Mouse (Mus musculus) left cerebral cortex, adult 9 months (tissue): ENCODE data around the gene Kctd12.
A peak's percentile ranks its signal among the peaks of the same experiment; 100 is the strongest.

Source experiments
- DNase-seq, 2 experiments: peaks; one replicate each; pipeline ENCODE4 v3.0.0; 2022; ENCODE audit warnings: low spot score in 2 of 2

Kctd12 gene

GRCm38 (mm10) chr14:102965841-102966240, 16.6 kb downstream of the Kctd12 start:
- DNase-seq: no peak

GRCm38 (mm10) chr14:102962019-102962418, 20.4 kb downstream of the Kctd12 start:
- DNase-seq: no peak

- DNase-seq: no peak
These were observed 28.9 kb downstream of the Kctd12 start for GRCm38 (mm10) chr14:102953511-102953910.

- no peak for DNase-seq
These were observed 30.5 kb downstream of the Kctd12 start for GRCm38 (mm10) chr14:102951974-102952373.

- no peak for DNase-seq
These were observed 34.6 kb downstream of the Kctd12 start for GRCm38 (mm10) chr14:102947796-102948195.

- DNase-seq: no peak
These were observed 40.1 kb downstream of the Kctd12 start for GRCm38 (mm10) chr14:102942222-102942843.

- peak; percentile 13 to 42 for DNase-seq
These were observed 47.6 kb downstream of the Kctd12 start for GRCm38 (mm10) chr14:102934878-102935277.

GRCm38 (mm10) chr14:102930933-102931332, 51.5 kb downstream of the Kctd12 start:
- no peak for DNase-seq

- DNase-seq: no peak
These were observed 52.9 kb downstream of the Kctd12 start for GRCm38 (mm10) chr14:102929545-102929944.

GRCm38 (mm10) chr14:102927847-102928466, 54.5 kb downstream of the Kctd12 start:
- no peak for DNase-seq
